Mouse (Mus musculus) liver, postnatal 0 days (tissue): ENCODE results near the gene Bmpr2. TPM values are rescaled to one million over a fixed set of nuclear protein-coding genes. Genes with fewer than 3 reads are reported as not detected.

ENCODE experiments used
- ATAC-seq: fragments of 200-750 bp; cut with Nextera tagmentation; 2 replicates; pipeline ENCODE4 v1.8.0; 2017; ENCODE audit warnings: mild to moderate bottlenecking, moderate library complexity
- DNase-seq: peaks from one replicate; pipeline ENCODE4 v3.0.0-alpha.2; 2016
- H3K27ac ChIP-seq: fragments of 300-500 bp; sonication (generic); 2 replicates; pipeline ENCODE4 v1.5.1; 2014; ENCODE audit warnings: antibody characterized with exemption, moderate library complexity, mild to moderate bottlenecking, low read depth
- H3K27me3 ChIP-seq: fragments of 300-500 bp; sonication (generic); 2 replicates; pipeline ENCODE4 v1.6.1; 2014; ENCODE audit warnings: low read length, control low read depth, mixed read lengths; ENCODE audit not compliant: insufficient read depth
- H3K36me3 ChIP-seq: fragments of 300-500 bp; sonication (generic); replicated peaks from 2 replicates; pipeline ENCODE4 v1.6.1; 2014; ENCODE audit warnings: mild to moderate bottlenecking, control low read depth, low read length, moderate library complexity, mixed read lengths; ENCODE audit not compliant: insufficient read depth
- H3K4me1 ChIP-seq: fragments of 300-500 bp; sonication (generic); 2 replicates; pipeline ENCODE4 v1.6.1; 2014; ENCODE audit warnings: antibody characterized with exemption, mild to moderate bottlenecking, control low read depth; ENCODE audit not compliant: insufficient read depth
- H3K4me2 ChIP-seq: fragments of 300-500 bp; sonication (generic); 2 replicates; pipeline ENCODE4 v1.6.1; 2014; ENCODE audit warnings: low read depth, mild to moderate bottlenecking, low read length, moderate library complexity, mixed read lengths
- H3K4me3 ChIP-seq: fragments of 300-500 bp; sonication (generic); 2 replicates; pipeline ENCODE4 v1.5.1; 2014; ENCODE audit warnings: low read depth, low read length
- H3K9ac ChIP-seq: fragments of 300-500 bp; sonication (generic); replicated peaks from 2 replicates; pipeline ENCODE4 v1.6.1; 2014; ENCODE audit warnings: mild to moderate bottlenecking, moderate library complexity
- H3K9me3 ChIP-seq: fragments of 300-500 bp; sonication (generic); 2 replicates; pipeline ENCODE4 v1.6.1; 2016; ENCODE audit warnings: mild to moderate bottlenecking, control low read depth, low read length, mixed read lengths
- CTCF ChIP-seq: sonication (generic); IDR thresholded peaks from 2 replicates; pipeline ENCODE4 v1.5.1; 2016; ENCODE audit warnings: antibody characterized with exemption, low read depth
- EP300 ChIP-seq: IDR thresholded peaks from 2 replicates; pipeline ENCODE4 v1.6.1; 2016; ENCODE audit warnings: antibody characterized with exemption, low read depth, mild to moderate bottlenecking
- WGBS: fragments of 180-500 bp; shearing (Covaris S2); extraction: QIAGEN DNeasy Blood & Tissue Kit; methylation state at CpG from one replicate; pipeline ENCODE4 v1.1.7; 2014; ENCODE audit not compliant: insufficient replicate concordance; 5-methylcytosine and 5-hydroxymethylcytosine counted together
- polyA plus RNA-seq: library from polyadenylated mRNA; unstranded; fragments of >200 nt; fragmentation: Nextera tagmentation; extraction: Ambion mirVana; gene quantifications from 2 replicates; pipeline ENCODE4 v1.2.1, GENCODE M21; 2015

The Bmpr2 gene
- polyA plus RNA-seq, 1 experiment from 2014 or later: 1.8 TPM

- Histone ChIP-seq H3K36me3 (no peaks in the 10 kb centered on the region), H3K4me3 (no peak overlapping the region), H3K9ac (no peak overlapping the region), H3K4me1 (peaks cover 3% of the 10 kb centered on the region), H3K4me2 (no peak overlapping the region), H3K27ac (no peak overlapping the region), H3K9me3 (no peaks in the 10 kb centered on the region), H3K27me3 (no peaks in the 10 kb centered on the region)
- WGBS: 55% methylated on average over 2 of the region's 2 CpGs
- no peak for ATAC-seq
- no peak for DNase-seq
- TF ChIP-seq EP300 (no peak), CTCF (no peak)
Measured at GRCm38 (mm10) chr1:59809921-59810320, 46.7 kb downstream of the Bmpr2 start.

DNA sequence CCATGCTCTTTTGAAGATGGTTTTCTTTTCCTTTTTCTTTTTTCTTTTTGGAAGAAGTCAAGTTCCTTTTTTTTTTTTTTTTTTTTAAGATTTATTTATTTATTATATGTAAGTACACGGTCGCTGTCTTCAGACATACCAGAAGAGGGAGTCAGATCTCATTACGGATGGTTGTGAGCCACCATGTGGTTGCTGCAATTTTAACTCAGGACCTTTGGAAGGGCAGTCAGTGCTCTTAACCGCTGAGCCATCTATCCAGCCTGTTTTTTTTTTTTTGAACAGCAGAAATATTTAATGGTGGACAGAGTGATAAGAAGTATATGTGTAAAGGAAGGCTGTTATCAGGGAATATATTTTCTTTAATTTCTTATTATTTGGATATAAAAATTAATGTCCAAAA lies 49.6 kb downstream of the Bmpr2 start:
- 74% methylated on average over 4 of the region's 4 CpGs for WGBS
- ATAC-seq: no peak

GRCm38 (mm10) chr1:59825421-59825820 lies 62.2 kb downstream of the Bmpr2 start:
- Histone ChIP-seq H3K27me3 (no peaks in the 10 kb centered on the region), H3K9ac (no peak overlapping the region), H3K9me3 (no peaks in the 10 kb centered on the region), H3K4me1 (peaks cover 4% of the 10 kb centered on the region; the same call in 1 of the 2 replicates), H3K27ac (no peak overlapping the region), H3K4me3 (no peak overlapping the region), H3K36me3 (no peaks in the 10 kb centered on the region), H3K4me2 (no peak overlapping the region)
- TF ChIP-seq CTCF (no peak), EP300 (no peak)
- no peak for ATAC-seq
- no peak for DNase-seq

More for the DNA sequence above, 49.6 kb downstream of the Bmpr2 start:
- H3K4me1 ChIP-seq: no peaks in the 10 kb centered on the region
- peaks cover 12% of the 10 kb centered on the region for H3K36me3 ChIP-seq
- no peaks in the 10 kb centered on the region for H3K9me3 ChIP-seq
- H3K4me3 ChIP-seq: no peak overlapping the region
- H3K27me3 ChIP-seq: no peaks in the 10 kb centered on the region
- DNase-seq: no peak
- H3K27ac ChIP-seq: no peak overlapping the region
- TF ChIP-seq EP300 (no peak), CTCF (no peak)
- no peak overlapping the region for H3K4me2 ChIP-seq
- H3K9ac ChIP-seq: no peak overlapping the region

- no peaks in the 10 kb centered on the region for H3K27me3 ChIP-seq
- H3K9me3 ChIP-seq: no peaks in the 10 kb centered on the region
- TF ChIP-seq EP300 (no peak), CTCF (no peak)
- H3K4me3 ChIP-seq: no peak overlapping the region
- DNase-seq: no peak
- H3K27ac ChIP-seq: no peak overlapping the region
- no peak overlapping the region for H3K9ac ChIP-seq
- peaks cover 4% of the 10 kb centered on the region; the same call in 1 of the 2 replicates for H3K4me1 ChIP-seq
- no peaks in the 10 kb centered on the region for H3K36me3 ChIP-seq
- 78% methylated on average over 8 of the region's 8 CpGs for WGBS
- no peak for ATAC-seq
- no peak overlapping the region for H3K4me2 ChIP-seq
Measured at GRCm38 (mm10) chr1:59826583-59826982, 63.4 kb downstream of the Bmpr2 start.

DNA sequence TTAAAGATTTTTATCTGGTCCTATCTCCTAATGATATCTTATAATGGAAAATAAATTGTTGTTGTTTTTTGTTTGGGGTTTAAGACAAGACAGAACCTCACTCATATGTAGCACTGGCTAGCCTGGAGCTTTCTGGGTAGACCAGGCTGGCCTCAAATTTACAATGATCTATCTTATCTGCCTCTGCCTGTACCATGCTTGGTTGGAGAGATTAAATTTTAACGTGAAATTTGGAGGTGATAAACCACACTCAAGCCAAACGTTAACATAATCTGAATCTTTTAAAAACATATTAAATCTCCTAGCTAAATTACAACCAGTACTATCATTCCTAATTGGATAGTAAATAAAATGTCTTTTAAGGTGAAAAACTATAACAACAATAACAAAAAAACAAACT lies 66.2 kb downstream of the Bmpr2 start:
- Histone ChIP-seq H3K9ac (no peak overlapping the region), H3K27ac (no peak overlapping the region), H3K4me3 (no peak overlapping the region), H3K9me3 (no peaks in the 10 kb centered on the region), H3K4me2 (no peak overlapping the region), H3K27me3 (no peaks in the 10 kb centered on the region), H3K36me3 (no peaks in the 10 kb centered on the region), H3K4me1 (peaks cover 7% of the 10 kb centered on the region; the same call in 1 of the 2 replicates)
- ATAC-seq: no peak
- WGBS: 45% methylated on average over 2 of the region's 2 CpGs
- DNase-seq: no peak
- TF ChIP-seq CTCF (no peak), EP300 (no peak)

- 21% methylated on average over 6 of the region's 6 CpGs for WGBS
- Histone ChIP-seq H3K9ac (no peak overlapping the region), H3K36me3 (no peaks in the 10 kb centered on the region), H3K9me3 (no peaks in the 10 kb centered on the region), H3K27me3 (no peaks in the 10 kb centered on the region), H3K4me2 (no peak overlapping the region), H3K4me1 (peaks cover 7% of the 10 kb centered on the region; the same call in 1 of the 2 replicates), H3K4me3 (no peak overlapping the region), H3K27ac (no peak overlapping the region)
- peak; percentile 15 for DNase-seq
- TF ChIP-seq CTCF (no peak), EP300 (peak; percentile 29; the same call in 1 of the 2 replicates)
- peak; percentile 31; the same call in 1 of the 2 replicates for ATAC-seq
Measured at GRCm38 (mm10) chr1:59830194-59830593, 67.0 kb downstream of the Bmpr2 start.

DNA sequence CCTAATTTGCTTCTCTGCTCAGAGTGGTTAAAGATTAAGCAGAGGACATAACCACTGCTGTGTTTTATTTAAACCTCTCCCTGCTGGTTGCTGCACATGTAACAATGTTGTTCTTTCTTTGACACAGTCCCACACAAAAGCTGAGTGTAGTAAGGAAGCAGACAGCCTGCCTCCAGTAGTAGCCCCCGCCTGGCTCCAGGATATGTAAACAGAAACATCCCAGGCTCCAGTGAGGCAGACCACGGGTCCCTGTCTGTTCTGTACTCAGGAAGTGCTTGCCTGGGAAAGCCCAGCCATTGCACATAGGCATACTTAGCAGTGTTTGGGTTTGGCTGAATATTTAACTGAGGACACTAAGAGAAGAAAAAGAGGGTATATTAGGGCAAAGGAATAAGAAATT lies 70.5 kb downstream of the Bmpr2 start:
- DNase-seq (peak; percentile 22), ATAC-seq (no peak; the same call in 1 of the 2 replicates)
- Histone ChIP-seq H3K9ac (no peak overlapping the region), H3K4me1 (peaks cover 7% of the 10 kb centered on the region; the same call in 1 of the 2 replicates), H3K4me2 (no peak overlapping the region), H3K9me3 (no peaks in the 10 kb centered on the region), H3K36me3 (no peaks in the 10 kb centered on the region), H3K27me3 (no peaks in the 10 kb centered on the region), H3K27ac (peak overlapping the region; percentile 13; the same call in 1 of the 2 replicates), H3K4me3 (no peak overlapping the region)
- TF ChIP-seq CTCF: no peak
- no peak for TF ChIP-seq EP300
- WGBS: 29% methylated on average over 2 of the region's 2 CpGs
